Mouse (Mus musculus) thymus, adult 2 months (tissue): ENCODE results near the gene Maml2. TPM values are rescaled to one million over a fixed set of nuclear protein-coding genes. Genes with fewer than 3 reads are reported as not detected.

Experiments used
- DNase-seq: peaks from one replicate; pipeline ENCODE4 v3.0.0; 2021
- H3K27ac ChIP-seq: fragments of 200-500 bp; 2 replicates; pipeline ENCODE4 v1.5.1; 2012; ENCODE audit warnings: low read length, control low read depth; ENCODE audit not compliant: control insufficient read depth, insufficient read depth
- H3K27me3 ChIP-seq: fragments of 200-500 bp; 2 replicates; pipeline ENCODE4 v1.6.1; 2012; ENCODE audit warnings: mild to moderate bottlenecking, low read length, moderate library complexity, mixed read lengths; ENCODE audit not compliant: control insufficient read depth, insufficient read depth
- H3K36me3 ChIP-seq: fragments of 200-500 bp; 2 replicates; pipeline ENCODE4 v1.6.1; 2012; ENCODE audit warnings: mild to moderate bottlenecking, low read length, moderate library complexity; ENCODE audit not compliant: control insufficient read depth, insufficient read depth
- H3K4me1 ChIP-seq: fragments of 200-500 bp; replicated peaks from 2 replicates; pipeline ENCODE4 v1.6.1; 2012; ENCODE audit warnings: low read length; ENCODE audit not compliant: control insufficient read depth, insufficient read depth
- H3K4me3 ChIP-seq: fragments of 200-500 bp; 2 replicates; pipeline ENCODE4 v1.5.1; 2012; ENCODE audit warnings: mild to moderate bottlenecking, low read length, control low read depth, moderate library complexity; ENCODE audit not compliant: control insufficient read depth, insufficient read depth
- CTCF ChIP-seq: fragments of 200-500 bp; IDR thresholded peaks from 2 replicates; pipeline ENCODE4 v1.5.1; 2012; ENCODE audit warnings: mild to moderate bottlenecking, control low read depth, low read length, moderate library complexity, borderline replicate concordance; ENCODE audit not compliant: control insufficient read depth, poor library complexity, insufficient read depth; ENCODE audit errors: extremely low read depth
- POLR2A ChIP-seq: fragments of 200-500 bp; IDR thresholded peaks from 2 replicates; pipeline ENCODE4 v1.6.1; 2012; ENCODE audit warnings: mild to moderate bottlenecking, low read length, control low read depth, moderate library complexity; ENCODE audit not compliant: control insufficient read depth, poor library complexity, insufficient read depth; ENCODE audit errors: extremely low read depth
- WGBS: fragments of 180-500 bp; shearing (Covaris S2); methylation state at CpG from one replicate; pipeline ENCODE4 v1.1.7; 2018; 5-methylcytosine and 5-hydroxymethylcytosine counted together
- polyA plus RNA-seq: library from polyadenylated mRNA; depleted of rRNA; stranded (reverse); fragments of >200 nt; gene quantifications from 2 replicates; pipeline ENCODE4 v1.2.3, GENCODE M21; 2012

Gene Maml2
- polyA plus RNA-seq, 1 experiment, result 12.9 TPM

GRCm38 (mm10) chr9:13300891-13301782 is 3.4 kb downstream of the Maml2 start:
- Histone ChIP-seq H3K4me1 (peaks cover 32% of the 10 kb centered on the region), H3K4me3 (no peak overlapping the region), H3K27me3 (no peaks in the 10 kb centered on the region), H3K36me3 (no peaks in the 10 kb centered on the region), H3K27ac (no peak overlapping the region)
- WGBS, result 88% methylated on average over 9 of the region's 9 CpGs
- DNase-seq, result no peak
- TF ChIP-seq CTCF, result no peak
- no peak for TF ChIP-seq POLR2A

GRCm38 (mm10) chr9:13302183-13302825 is 4.5 kb downstream of the Maml2 start:
- no peak overlapping the region for H3K4me3 ChIP-seq
- H3K36me3 ChIP-seq, result no peaks in the 10 kb centered on the region
- no peak for DNase-seq
- no peak overlapping the region for H3K27ac ChIP-seq
- peaks cover 30% of the 10 kb centered on the region for H3K4me1 ChIP-seq
- H3K27me3 ChIP-seq, result no peaks in the 10 kb centered on the region
- 52% methylated on average over 6 of the region's 6 CpGs for WGBS
- no peak for TF ChIP-seq CTCF
- TF ChIP-seq POLR2A, result no peak

- H3K4me3 ChIP-seq, result no peak overlapping the region
- no peak overlapping the region for H3K27ac ChIP-seq
- H3K36me3 ChIP-seq, result no peaks in the 10 kb centered on the region
- TF ChIP-seq CTCF (no peak), POLR2A (no peak)
- no peaks in the 10 kb centered on the region for H3K27me3 ChIP-seq
- no peak for DNase-seq
- 90% methylated on average over 5 of the region's 5 CpGs for WGBS
- peaks cover 29% of the 10 kb centered on the region for H3K4me1 ChIP-seq
Measured at GRCm38 (mm10) chr9:13303099-13303771, 5.5 kb downstream of the Maml2 start.

- H3K4me3 ChIP-seq, result no peak overlapping the region
- no peak for TF ChIP-seq POLR2A
- no peak for TF ChIP-seq CTCF
- H3K27me3 ChIP-seq, result no peaks in the 10 kb centered on the region
- H3K4me1 ChIP-seq, result peaks cover 24% of the 10 kb centered on the region
- H3K36me3 ChIP-seq, result no peaks in the 10 kb centered on the region
- H3K27ac ChIP-seq, result no peak overlapping the region
- WGBS, result 25% methylated on average over 6 of the region's 6 CpGs
- DNase-seq, result no peak
Measured at GRCm38 (mm10) chr9:13303976-13304375, 6.2 kb downstream of the Maml2 start.

- WGBS, result 99% methylated on average over 3 of the region's 3 CpGs
- no peak overlapping the region for H3K27ac ChIP-seq
- H3K4me1 ChIP-seq, result peaks cover 5% of the 10 kb centered on the region; the same call in 1 of the 2 replicates
- DNase-seq, result no peak
- H3K27me3 ChIP-seq, result no peaks in the 10 kb centered on the region
- no peak overlapping the region for H3K4me3 ChIP-seq
- H3K36me3 ChIP-seq, result no peaks in the 10 kb centered on the region
- TF ChIP-seq POLR2A (no peak), CTCF (no peak)
Measured at GRCm38 (mm10) chr9:13306471-13306870, 8.7 kb downstream of the Maml2 start.

GRCm38 (mm10) chr9:13307226-13307625 is 9.5 kb downstream of the Maml2 start:
- WGBS, result 87% methylated on average over 4 of the region's 4 CpGs
- Histone ChIP-seq H3K27ac (no peak overlapping the region), H3K36me3 (no peaks in the 10 kb centered on the region), H3K27me3 (no peaks in the 10 kb centered on the region), H3K4me3 (no peak overlapping the region), H3K4me1 (peaks cover 5% of the 10 kb centered on the region; the same call in 1 of the 2 replicates)
- no peak for DNase-seq
- TF ChIP-seq POLR2A (no peak), CTCF (no peak)
